Mouse (Mus musculus): ENCODE measurements at regions not wholly inside any gene's neighbourhood (a gene's known extent, or its start where the extent isn't known, plus 50 kb on each side); places are given as distances from the start of the nearest gene placed in this dataset.

DNA sequence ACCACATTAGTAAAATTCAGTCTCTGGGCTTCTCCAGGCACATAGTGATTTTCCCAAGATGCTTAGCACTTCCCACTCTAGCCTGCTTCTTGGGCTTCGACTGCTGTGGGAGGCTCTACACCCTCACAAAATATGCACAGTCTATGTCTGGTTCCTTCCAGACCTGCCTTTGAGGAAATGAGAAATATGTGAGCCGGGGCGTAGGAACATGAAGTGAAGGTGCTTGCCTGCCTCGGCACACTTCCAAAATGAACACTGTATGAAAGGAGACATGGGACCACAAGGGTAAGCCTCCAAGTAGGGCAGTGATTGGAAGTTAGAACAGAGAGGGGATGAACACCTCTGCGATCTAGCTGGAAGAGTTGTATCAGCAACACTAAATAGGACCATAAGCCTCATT lies 54.5 kb downstream of the Gm10260 start:
- 91% methylated on average over 5 of the region's 5 CpGs for WGBS
- no peak overlapping the region for H3K9ac ChIP-seq (replicated peaks; ENCODE audit: low read depth, low read length)
- H3K4me3 ChIP-seq (ENCODE audit: low read depth, low read length) = no peak overlapping the region
- no peaks in the 10 kb centered on the region for H3K36me3 ChIP-seq (ENCODE audit: control insufficient read depth, insufficient read depth, low read length)
- no peak overlapping the region for H3K4me2 ChIP-seq (replicated peaks; ENCODE audit: low read depth, low read length)
- no peaks in the 10 kb centered on the region for H3K27me3 ChIP-seq (ENCODE audit: control insufficient read depth, insufficient read depth, low read length)
- no peaks in the 10 kb centered on the region for H3K4me1 ChIP-seq (ENCODE audit: control insufficient read depth, insufficient read depth, low read length)
- ATAC-seq (ENCODE audit: insufficient number of reproducible peaks, insufficient read depth, low FRiP score, low read depth) = no peak
- H3K9me3 ChIP-seq (ENCODE audit: control insufficient read depth, low read depth, low read length) = no peaks in the 10 kb centered on the region
- no peak overlapping the region for H3K27ac ChIP-seq (ENCODE audit: low read length)

DNA sequence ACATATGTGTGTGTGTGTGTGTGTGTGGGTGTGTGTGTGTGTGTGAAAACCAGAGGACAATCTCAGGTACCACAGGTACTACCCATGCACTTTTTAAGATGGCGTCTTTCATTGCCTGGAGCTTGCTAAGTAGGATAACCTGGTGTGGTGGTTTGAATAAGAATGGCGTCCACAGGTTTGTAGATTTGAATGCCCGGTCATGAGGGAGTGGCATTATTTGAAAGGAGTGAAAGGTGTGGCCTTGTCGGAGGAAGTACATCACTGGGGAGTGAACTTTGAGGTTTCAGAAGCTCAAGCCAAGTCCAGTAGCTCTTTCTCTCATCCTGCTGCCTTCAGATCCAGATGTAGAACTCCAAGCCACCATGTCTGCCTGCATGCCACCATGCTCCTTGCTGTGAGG lies 55.9 kb downstream of the Gm10260 start:
- Histone ChIP-seq H3K9me3 (ENCODE audit: control insufficient read depth, low read depth, low read length) (no peaks in the 10 kb centered on the region), H3K4me1 (ENCODE audit: control insufficient read depth, insufficient read depth, low read length) (no peaks in the 10 kb centered on the region), H3K36me3 (ENCODE audit: control insufficient read depth, insufficient read depth, low read length) (no peaks in the 10 kb centered on the region), H3K4me2 (replicated peaks; ENCODE audit: low read depth, low read length) (no peak overlapping the region), H3K27ac (ENCODE audit: low read length) (no peak overlapping the region), H3K4me3 (ENCODE audit: low read depth, low read length) (no peak overlapping the region), H3K27me3 (ENCODE audit: control insufficient read depth, insufficient read depth, low read length) (no peaks in the 10 kb centered on the region), H3K9ac (replicated peaks; ENCODE audit: low read depth, low read length) (no peak overlapping the region)
- no peak for ATAC-seq (ENCODE audit: insufficient number of reproducible peaks, insufficient read depth, low FRiP score, low read depth)
- 95% methylated on average over 4 of the region's 4 CpGs for WGBS

DNA sequence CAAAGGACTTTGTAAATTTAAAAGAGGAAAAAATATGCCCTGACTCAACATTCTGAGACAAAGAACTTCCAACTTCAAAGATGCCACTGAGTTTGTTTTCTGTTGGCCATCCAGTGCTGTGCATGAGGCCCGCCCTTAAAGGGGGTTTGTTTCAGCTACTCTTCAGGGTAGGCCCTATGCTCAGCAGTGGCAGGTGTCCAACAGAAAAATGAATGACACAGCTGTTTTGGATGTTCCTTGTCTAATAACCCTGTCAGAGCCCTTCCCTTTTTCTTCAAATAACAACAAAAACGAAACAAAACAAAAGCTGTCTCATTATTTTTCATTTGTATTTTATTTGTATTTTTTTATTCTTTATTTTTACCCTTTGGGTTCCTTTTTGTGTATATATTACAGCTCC lies 61.5 kb downstream of the Gm10260 start:
- Histone ChIP-seq H3K4me2 (replicated peaks; ENCODE audit: low read depth, low read length) (no peak overlapping the region), H3K27me3 (ENCODE audit: control insufficient read depth, insufficient read depth, low read length) (no peaks in the 10 kb centered on the region), H3K27ac (ENCODE audit: low read length) (no peak overlapping the region), H3K36me3 (ENCODE audit: control insufficient read depth, insufficient read depth, low read length) (no peaks in the 10 kb centered on the region), H3K4me1 (ENCODE audit: control insufficient read depth, insufficient read depth, low read length) (no peaks in the 10 kb centered on the region), H3K9me3 (ENCODE audit: control insufficient read depth, low read depth, low read length) (no peaks in the 10 kb centered on the region), H3K4me3 (ENCODE audit: low read depth, low read length) (no peak overlapping the region), H3K9ac (replicated peaks; ENCODE audit: low read depth, low read length) (no peak overlapping the region)
- 86% methylated on average over 2 of the region's 2 CpGs for WGBS
- no peak for ATAC-seq (ENCODE audit: insufficient number of reproducible peaks, insufficient read depth, low FRiP score, low read depth)

DNA sequence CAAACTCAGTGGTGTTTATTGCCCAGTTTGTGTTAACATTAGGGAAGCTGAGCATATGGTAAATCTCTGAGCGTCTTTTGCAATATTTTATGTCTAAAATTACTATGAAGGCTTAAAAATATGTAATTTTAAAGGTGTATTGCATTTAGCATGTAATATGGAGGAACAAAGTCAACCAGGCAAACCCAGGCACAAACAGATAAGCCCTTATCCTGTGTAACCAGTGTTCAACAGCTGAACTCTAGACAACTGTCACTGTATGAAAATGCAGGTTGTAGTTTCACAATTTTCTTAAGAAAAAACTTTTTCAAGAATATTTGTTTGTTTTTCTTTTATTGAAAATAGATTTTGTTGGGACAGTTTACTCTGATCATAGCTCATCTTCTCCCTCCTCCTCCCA lies 62.1 kb downstream of the Gm10260 start:
- Histone ChIP-seq H3K36me3 (ENCODE audit: control insufficient read depth, insufficient read depth, low read length) (no peaks in the 10 kb centered on the region), H3K4me1 (ENCODE audit: control insufficient read depth, insufficient read depth, low read length) (no peaks in the 10 kb centered on the region), H3K4me2 (replicated peaks; ENCODE audit: low read depth, low read length) (no peak overlapping the region), H3K9ac (replicated peaks; ENCODE audit: low read depth, low read length) (no peak overlapping the region), H3K27ac (ENCODE audit: low read length) (no peak overlapping the region), H3K27me3 (ENCODE audit: control insufficient read depth, insufficient read depth, low read length) (no peaks in the 10 kb centered on the region), H3K9me3 (ENCODE audit: control insufficient read depth, low read depth, low read length) (no peaks in the 10 kb centered on the region), H3K4me3 (ENCODE audit: low read depth, low read length) (no peak overlapping the region)
- no peak for ATAC-seq (ENCODE audit: insufficient number of reproducible peaks, insufficient read depth, low FRiP score, low read depth)
- WGBS = 78% methylated on average over 1 of the region's 1 CpGs

DNA sequence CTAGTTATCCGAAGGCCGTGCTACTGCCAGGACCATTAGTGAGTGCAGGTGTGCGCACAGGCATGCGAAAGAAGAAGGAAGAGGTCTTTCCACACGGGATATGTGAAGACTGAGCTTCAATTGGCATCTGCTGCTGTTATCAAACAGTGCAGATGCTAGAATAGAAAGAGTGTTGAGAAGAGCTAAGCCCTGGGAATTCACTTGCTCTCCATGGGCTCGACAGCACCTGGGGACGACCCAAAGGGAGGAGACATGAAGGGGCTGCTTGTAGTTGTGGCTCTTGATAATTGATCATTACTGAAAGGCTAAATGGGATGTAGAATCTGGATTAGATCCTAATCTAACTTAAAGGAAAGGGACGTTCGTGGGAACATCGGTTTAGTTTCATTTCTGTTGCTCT lies 63.2 kb downstream of the Gm10260 start:
- WGBS = 75% methylated on average over 10 of the region's 10 CpGs
- no peaks in the 10 kb centered on the region for H3K27me3 ChIP-seq (ENCODE audit: control insufficient read depth, insufficient read depth, low read length)
- H3K9me3 ChIP-seq (ENCODE audit: control insufficient read depth, low read depth, low read length) = no peaks in the 10 kb centered on the region
- H3K9ac ChIP-seq (replicated peaks; ENCODE audit: low read depth, low read length) = no peak overlapping the region
- no peak for ATAC-seq (ENCODE audit: insufficient number of reproducible peaks, insufficient read depth, low FRiP score, low read depth)
- no peak overlapping the region for H3K4me2 ChIP-seq (replicated peaks; ENCODE audit: low read depth, low read length)
- no peaks in the 10 kb centered on the region for H3K36me3 ChIP-seq (ENCODE audit: control insufficient read depth, insufficient read depth, low read length)
- H3K4me1 ChIP-seq (ENCODE audit: control insufficient read depth, insufficient read depth, low read length) = no peaks in the 10 kb centered on the region
- H3K4me3 ChIP-seq (ENCODE audit: low read depth, low read length) = no peak overlapping the region
- no peak overlapping the region for H3K27ac ChIP-seq (ENCODE audit: low read length)

DNA sequence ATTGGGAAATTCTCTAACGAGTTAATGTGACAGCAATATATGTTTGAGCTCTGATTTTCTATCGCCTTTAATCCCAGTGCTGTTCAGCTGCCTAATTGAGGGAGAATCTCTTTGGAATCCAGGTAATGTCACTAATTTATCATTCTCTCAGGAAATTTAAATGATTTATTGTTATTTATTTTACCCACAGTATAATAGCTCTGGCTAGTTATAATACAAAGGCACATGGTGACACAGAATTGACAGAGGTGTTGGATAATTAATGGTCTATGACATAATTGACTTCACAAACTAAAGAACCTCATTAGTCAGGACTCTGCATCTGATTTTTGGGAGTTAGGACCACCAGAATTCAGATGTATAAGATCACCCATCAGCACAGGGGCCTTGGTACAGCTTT lies 65.4 kb downstream of the Gm10260 start:
- 56% methylated on average over 2 of the region's 2 CpGs for WGBS
- no peak overlapping the region for H3K27ac ChIP-seq (ENCODE audit: low read length)
- no peaks in the 10 kb centered on the region for H3K36me3 ChIP-seq (ENCODE audit: control insufficient read depth, insufficient read depth, low read length)
- H3K9me3 ChIP-seq (ENCODE audit: control insufficient read depth, low read depth, low read length) = no peaks in the 10 kb centered on the region
- no peak overlapping the region for H3K4me3 ChIP-seq (ENCODE audit: low read depth, low read length)
- no peaks in the 10 kb centered on the region for H3K27me3 ChIP-seq (ENCODE audit: control insufficient read depth, insufficient read depth, low read length)
- H3K4me2 ChIP-seq (replicated peaks; ENCODE audit: low read depth, low read length) = no peak overlapping the region
- no peak overlapping the region for H3K9ac ChIP-seq (replicated peaks; ENCODE audit: low read depth, low read length)
- ATAC-seq (ENCODE audit: insufficient number of reproducible peaks, insufficient read depth, low FRiP score, low read depth) = no peak
- no peaks in the 10 kb centered on the region for H3K4me1 ChIP-seq (ENCODE audit: control insufficient read depth, insufficient read depth, low read length)

DNA sequence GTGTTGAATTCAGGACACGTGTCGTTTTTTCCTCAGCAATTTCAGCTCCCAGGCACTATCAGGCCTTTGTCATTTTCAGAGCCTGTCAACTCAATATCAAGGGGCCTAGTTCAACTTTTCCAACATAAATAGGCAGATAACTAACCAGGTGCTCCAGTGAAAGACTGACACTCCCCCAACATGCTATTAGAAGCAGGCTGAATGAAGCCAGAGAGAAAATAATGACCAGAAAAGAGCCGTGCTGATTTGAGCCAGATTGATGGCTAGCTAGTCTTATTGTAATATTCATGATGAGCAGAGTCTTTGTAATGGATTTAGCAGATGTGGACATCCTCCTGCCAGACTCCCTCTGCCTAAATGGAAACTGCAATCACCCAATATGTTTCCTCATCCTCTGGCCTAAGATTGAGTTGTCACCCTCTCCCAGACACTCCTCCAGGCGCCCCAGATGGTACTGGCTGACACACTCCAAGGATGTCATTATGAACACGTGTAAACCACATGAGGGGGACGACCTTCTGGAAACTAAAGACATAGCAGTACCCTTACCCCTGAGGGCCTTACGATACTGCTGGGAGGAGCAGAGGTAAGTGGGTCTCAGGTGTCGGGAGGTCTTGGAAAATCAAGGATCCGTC lies 66.0 kb downstream of the Gm10260 start:
- WGBS = 66% methylated on average over 9 of the region's 9 CpGs
- no peak for ATAC-seq (ENCODE audit: insufficient number of reproducible peaks, insufficient read depth, low FRiP score, low read depth)

DNA sequence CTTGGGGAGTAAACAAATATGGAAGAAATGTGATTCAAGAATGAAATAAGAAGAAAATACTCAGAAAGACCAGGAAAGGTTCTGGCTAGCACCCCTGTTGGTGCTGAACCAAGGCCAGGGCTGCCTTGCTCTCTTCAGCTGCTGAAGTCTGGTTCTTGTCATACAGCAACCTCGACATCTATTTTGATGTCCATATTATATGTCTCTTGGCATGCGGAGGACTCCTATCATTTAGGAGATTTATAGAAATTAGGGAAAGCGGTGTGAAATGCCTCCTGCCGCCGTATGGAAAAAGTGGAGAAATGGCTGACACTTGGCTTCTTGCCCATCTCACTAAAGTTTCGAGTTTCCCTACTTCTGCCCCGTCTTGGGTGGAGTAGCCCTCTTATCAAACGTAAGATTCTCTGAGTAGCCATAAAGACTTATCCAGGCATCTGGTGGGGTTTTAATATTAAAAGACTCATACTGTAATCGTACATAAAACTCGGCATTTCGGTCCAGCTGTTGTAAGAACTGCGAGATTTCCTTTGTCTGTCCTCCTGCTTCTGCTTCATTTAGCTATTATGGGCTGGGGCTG lies 72.0 kb downstream of the Gm10260 start:
- Histone ChIP-seq H3K36me3 (ENCODE audit: control insufficient read depth, insufficient read depth, low read length) (no peaks in the 10 kb centered on the region), H3K9ac (replicated peaks; ENCODE audit: low read depth, low read length) (no peak overlapping the region), H3K27ac (ENCODE audit: low read length) (no peak overlapping the region), H3K27me3 (ENCODE audit: control insufficient read depth, insufficient read depth, low read length) (no peaks in the 10 kb centered on the region), H3K9me3 (ENCODE audit: control insufficient read depth, low read depth, low read length) (no peaks in the 10 kb centered on the region), H3K4me3 (ENCODE audit: low read depth, low read length) (no peak overlapping the region), H3K4me2 (replicated peaks; ENCODE audit: low read depth, low read length) (no peak overlapping the region), H3K4me1 (ENCODE audit: control insufficient read depth, insufficient read depth, low read length) (no peaks in the 10 kb centered on the region)
- ATAC-seq (ENCODE audit: insufficient number of reproducible peaks, insufficient read depth, low FRiP score, low read depth) = no peak
- 45% methylated on average over 12 of the region's 12 CpGs for WGBS

More for the DNA sequence above, 66.0 kb downstream of the Gm10260 start:
- Histone ChIP-seq H3K4me3 (ENCODE audit: low read depth, low read length) (no peak overlapping the region), H3K36me3 (ENCODE audit: control insufficient read depth, insufficient read depth, low read length) (no peaks in the 10 kb centered on the region), H3K9ac (replicated peaks; ENCODE audit: low read depth, low read length) (no peak overlapping the region), H3K9me3 (ENCODE audit: control insufficient read depth, low read depth, low read length) (no peaks in the 10 kb centered on the region), H3K4me2 (replicated peaks; ENCODE audit: low read depth, low read length) (no peak overlapping the region), H3K27ac (ENCODE audit: low read length) (no peak overlapping the region), H3K27me3 (ENCODE audit: control insufficient read depth, insufficient read depth, low read length) (no peaks in the 10 kb centered on the region), H3K4me1 (ENCODE audit: control insufficient read depth, insufficient read depth, low read length) (no peaks in the 10 kb centered on the region)

DNA sequence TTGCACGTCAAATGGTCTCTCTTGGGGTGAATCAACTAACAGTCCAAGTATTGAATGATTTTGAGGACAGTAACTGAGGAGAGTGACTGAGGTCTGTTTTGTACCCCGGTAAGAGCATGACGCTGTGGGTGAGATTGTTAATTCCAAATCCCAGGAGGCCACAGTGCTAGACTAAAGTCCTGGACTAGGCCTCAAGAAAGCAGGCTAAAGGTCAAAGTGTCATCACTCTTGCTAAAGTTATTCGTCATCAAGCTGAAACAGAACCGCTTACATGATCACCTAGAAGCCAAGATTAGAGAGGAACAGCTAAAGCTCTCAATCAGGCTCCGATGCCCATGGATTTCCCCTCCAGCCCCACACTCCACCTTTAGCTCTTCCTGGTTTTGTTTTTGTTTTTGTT lies 76.6 kb downstream of the Gm10260 start:
- Histone ChIP-seq H3K36me3 (ENCODE audit: control insufficient read depth, insufficient read depth, low read length) (no peaks in the 10 kb centered on the region), H3K27ac (ENCODE audit: low read length) (no peak overlapping the region), H3K27me3 (ENCODE audit: control insufficient read depth, insufficient read depth, low read length) (no peaks in the 10 kb centered on the region), H3K4me2 (replicated peaks; ENCODE audit: low read depth, low read length) (no peak overlapping the region), H3K9ac (replicated peaks; ENCODE audit: low read depth, low read length) (no peak overlapping the region), H3K4me1 (ENCODE audit: control insufficient read depth, insufficient read depth, low read length) (peaks cover 15% of the 10 kb centered on the region; the same call in 1 of the 2 replicates), H3K9me3 (ENCODE audit: control insufficient read depth, low read depth, low read length) (no peaks in the 10 kb centered on the region), H3K4me3 (ENCODE audit: low read depth, low read length) (no peak overlapping the region)
- ATAC-seq (ENCODE audit: insufficient number of reproducible peaks, insufficient read depth, low FRiP score, low read depth) = no peak
- WGBS = 90% methylated on average over 6 of the region's 6 CpGs
